Mouse (Mus musculus) embryonic facial prominence, embryonic 15.5 days (tissue): ENCODE data around the gene D930007J09Rik. TPM values are rescaled to one million over a fixed set of nuclear protein-coding genes. Genes with fewer than 3 reads are reported as not detected.

Experiments
- ATAC-seq: fragments of 200-750 bp; cut with Nextera tagmentation; 2 replicates; pipeline ENCODE4 v1.8.0; 2017; ENCODE audit warnings: low read depth, moderate TSS enrichment; ENCODE audit not compliant: insufficient number of reproducible peaks, low FRiP score, low TSS enrichment
- H3K27ac ChIP-seq: fragments of 300-500 bp; sonication (generic); replicated peaks from 2 replicates; pipeline ENCODE4 v1.5.1; 2015; ENCODE audit warnings: mild to moderate bottlenecking, inconsistent platforms
- H3K27me3 ChIP-seq: fragments of 300-500 bp; sonication (generic); 2 replicates; pipeline ENCODE4 v1.6.1; 2015; ENCODE audit warnings: inconsistent platforms
- H3K36me3 ChIP-seq: fragments of 300-500 bp; sonication (generic); 2 replicates; pipeline ENCODE4 v1.6.1; 2015; ENCODE audit warnings: mild to moderate bottlenecking, inconsistent platforms
- H3K4me1 ChIP-seq: fragments of 300-500 bp; sonication (generic); 2 replicates; pipeline ENCODE4 v1.6.1; 2015; ENCODE audit warnings: inconsistent platforms
- H3K4me2 ChIP-seq: fragments of 300-500 bp; sonication (generic); replicated peaks from 2 replicates; pipeline ENCODE4 v1.6.1; 2015; ENCODE audit warnings: mild to moderate bottlenecking, inconsistent platforms
- H3K4me3 ChIP-seq: fragments of 300-500 bp; sonication (generic); replicated peaks from 2 replicates; pipeline ENCODE4 v1.5.1; 2015; ENCODE audit warnings: mild to moderate bottlenecking, inconsistent platforms
- H3K9ac ChIP-seq: fragments of 300-500 bp; sonication (generic); 2 replicates; pipeline ENCODE4 v1.6.1; 2015; ENCODE audit warnings: inconsistent platforms
- H3K9me3 ChIP-seq: fragments of 300-500 bp; sonication (generic); replicated peaks from 2 replicates; pipeline ENCODE4 v1.6.1; 2016; ENCODE audit warnings: inconsistent platforms
- WGBS: fragments of 180-500 bp; shearing (Covaris S2); methylation state at CpG from one replicate; pipeline ENCODE4 v1.1.7; 2015; 5-methylcytosine and 5-hydroxymethylcytosine counted together
- polyA plus RNA-seq: library from polyadenylated mRNA; unstranded; fragments of >200 nt; fragmentation: Nextera tagmentation; extraction: Ambion mirVana; gene quantifications from 2 replicates; pipeline ENCODE4 v1.2.1, GENCODE M21; 2015

D930007J09Rik gene
- polyA plus RNA-seq, 1 experiment from 2014 or later, result not detected

- no peak overlapping the region for H3K4me3 ChIP-seq
- H3K4me1 ChIP-seq, result peaks cover 15% of the 10 kb centered on the region
- H3K4me2 ChIP-seq, result no peak overlapping the region
- H3K9ac ChIP-seq, result no peak overlapping the region
- no peaks in the 10 kb centered on the region for H3K9me3 ChIP-seq
- ATAC-seq, result no peak
- no peak overlapping the region for H3K27ac ChIP-seq
- H3K36me3 ChIP-seq, result peaks cover 23% of the 10 kb centered on the region
- WGBS, result 79% methylated on average over 3 of the region's 3 CpGs
- H3K27me3 ChIP-seq, result no peaks in the 10 kb centered on the region
These were observed 5.0 kb upstream of the D930007J09Rik start for GRCm38 (mm10) chr13:32807624-32808023.

GRCm38 (mm10) chr13:32806820-32807219, 4.2 kb upstream of the D930007J09Rik start:
- peaks cover 15% of the 10 kb centered on the region for H3K4me1 ChIP-seq
- no peak overlapping the region for H3K9ac ChIP-seq
- no peak overlapping the region for H3K27ac ChIP-seq
- H3K4me2 ChIP-seq, result no peak overlapping the region
- 87% methylated on average over 7 of the region's 7 CpGs for WGBS
- H3K27me3 ChIP-seq, result no peaks in the 10 kb centered on the region
- no peaks in the 10 kb centered on the region for H3K9me3 ChIP-seq
- ATAC-seq, result no peak
- H3K36me3 ChIP-seq, result peaks cover 23% of the 10 kb centered on the region
- H3K4me3 ChIP-seq, result no peak overlapping the region

- peak overlapping the region; percentile 68 for H3K4me3 ChIP-seq
- no peaks in the 10 kb centered on the region for H3K9me3 ChIP-seq
- ATAC-seq, result no peak
- no peaks in the 10 kb centered on the region for H3K27me3 ChIP-seq
- H3K4me1 ChIP-seq, result peaks cover 21% of the 10 kb centered on the region
- no peak overlapping the region for H3K9ac ChIP-seq
- 70% methylated on average over 4 of the region's 4 CpGs for WGBS
- H3K36me3 ChIP-seq, result peaks cover 12% of the 10 kb centered on the region
- H3K27ac ChIP-seq, result no peak overlapping the region
- H3K4me2 ChIP-seq, result peak overlapping the region; percentile 71
These were observed 1.2 kb upstream of the D930007J09Rik start for GRCm38 (mm10) chr13:32803701-32804345.

GRCm38 (mm10) chr13:32801693-32802221, 892 bp downstream of the D930007J09Rik start, which contains the start of gene Wrnip1:
TSS of gene Wrnip1 (plus strand) at chr13:32802038.
- H3K4me1 ChIP-seq, result peaks cover 21% of the 10 kb centered on the region
- peak within 1 kb of the TSS; percentile 86 for H3K27ac ChIP-seq
- H3K36me3 ChIP-seq, result peaks cover 5% of the 10 kb centered on the region
- ATAC-seq, result peak; percentile 97
- H3K4me2 ChIP-seq, result peak within 1 kb of the TSS; percentile 71
- no peaks in the 10 kb centered on the region for H3K9me3 ChIP-seq
- H3K27me3 ChIP-seq, result no peaks in the 10 kb centered on the region
- H3K4me3 ChIP-seq, result peak within 1 kb of the TSS; percentile 68
- H3K9ac ChIP-seq, result peak within 1 kb of the TSS; percentile 77
- under 1% methylated on average over 51 of the region's 51 CpGs for WGBS

- Histone ChIP-seq H3K27me3 (no peaks in the 10 kb centered on the region), H3K9ac (no peak overlapping the region), H3K27ac (no peak overlapping the region), H3K36me3 (no peaks in the 10 kb centered on the region), H3K4me1 (peaks cover 21% of the 10 kb centered on the region), H3K4me3 (no peak overlapping the region), H3K9me3 (no peaks in the 10 kb centered on the region), H3K4me2 (peak overlapping the region; percentile 71)
- ATAC-seq, result no peak
These were observed 1.8 kb downstream of the D930007J09Rik start for GRCm38 (mm10) chr13:32800859-32801258.

- Histone ChIP-seq H3K9ac (no peak overlapping the region), H3K36me3 (no peaks in the 10 kb centered on the region), H3K4me3 (no peak overlapping the region), H3K27me3 (no peaks in the 10 kb centered on the region), H3K4me1 (peaks cover 20% of the 10 kb centered on the region), H3K4me2 (no peak overlapping the region), H3K27ac (no peak overlapping the region), H3K9me3 (no peaks in the 10 kb centered on the region)
- WGBS, result 55% methylated on average over 2 of the region's 2 CpGs
- no peak for ATAC-seq
These were observed 3.5 kb downstream of the D930007J09Rik start for GRCm38 (mm10) chr13:32799131-32799530.

GRCm38 (mm10) chr13:32797085-32797484, 5.6 kb downstream of the D930007J09Rik start:
- no peak overlapping the region for H3K9ac ChIP-seq
- no peak overlapping the region for H3K4me3 ChIP-seq
- H3K4me2 ChIP-seq, result no peak overlapping the region
- H3K36me3 ChIP-seq, result no peaks in the 10 kb centered on the region
- no peak overlapping the region for H3K27ac ChIP-seq
- peaks cover 6% of the 10 kb centered on the region; the same call in 1 of the 2 replicates for H3K4me1 ChIP-seq
- no peak for ATAC-seq
- no peaks in the 10 kb centered on the region for H3K27me3 ChIP-seq
- H3K9me3 ChIP-seq, result no peaks in the 10 kb centered on the region
- 62% methylated on average over 1 of the region's 1 CpGs for WGBS

GRCm38 (mm10) chr13:32795166-32795565, 7.5 kb downstream of the D930007J09Rik start:
- ATAC-seq, result no peak
- no peaks in the 10 kb centered on the region for H3K27me3 ChIP-seq
- no peak overlapping the region for H3K4me3 ChIP-seq
- no peaks in the 10 kb centered on the region for H3K9me3 ChIP-seq
- no peak overlapping the region for H3K9ac ChIP-seq
- no peak overlapping the region for H3K27ac ChIP-seq
- no peaks in the 10 kb centered on the region for H3K4me1 ChIP-seq
- H3K4me2 ChIP-seq, result no peak overlapping the region
- WGBS, result 85% methylated on average over 5 of the region's 5 CpGs
- no peaks in the 10 kb centered on the region for H3K36me3 ChIP-seq

- Histone ChIP-seq H3K4me2 (no peak overlapping the region), H3K36me3 (no peaks in the 10 kb centered on the region), H3K9me3 (no peaks in the 10 kb centered on the region), H3K9ac (no peak overlapping the region), H3K4me1 (no peaks in the 10 kb centered on the region), H3K27me3 (no peaks in the 10 kb centered on the region), H3K4me3 (no peak overlapping the region), H3K27ac (no peak overlapping the region)
- WGBS, result 45% methylated on average over 2 of the region's 2 CpGs
- ATAC-seq, result peak; percentile 67
These were observed 8.0 kb downstream of the D930007J09Rik start for GRCm38 (mm10) chr13:32794619-32795018.

GRCm38 (mm10) chr13:32789781-32790180, 12.9 kb downstream of the D930007J09Rik start:
- H3K9ac ChIP-seq, result no peak overlapping the region
- no peaks in the 10 kb centered on the region for H3K4me1 ChIP-seq
- H3K27ac ChIP-seq, result no peak overlapping the region
- no peak overlapping the region for H3K4me3 ChIP-seq
- WGBS, result 71% methylated on average over 4 of the region's 4 CpGs
- H3K9me3 ChIP-seq, result no peaks in the 10 kb centered on the region
- no peak overlapping the region for H3K4me2 ChIP-seq
- ATAC-seq, result no peak
- no peaks in the 10 kb centered on the region for H3K36me3 ChIP-seq
- H3K27me3 ChIP-seq, result no peaks in the 10 kb centered on the region

GRCm38 (mm10) chr13:32787584-32787983, 15.1 kb downstream of the D930007J09Rik start:
- 60% methylated on average over 2 of the region's 2 CpGs for WGBS

GRCm38 (mm10) chr13:32783816-32784215, 18.8 kb downstream of the D930007J09Rik start, which contains the start of gene Mylk4:
TSS of gene Mylk4 (minus strand) at chr13:32783954.
- Histone ChIP-seq H3K27ac (no peak within 1 kb of the TSS), H3K27me3 (no peaks in the 10 kb centered on the region), H3K9me3 (no peaks in the 10 kb centered on the region), H3K4me2 (no peak within 1 kb of the TSS), H3K4me1 (no peaks in the 10 kb centered on the region), H3K4me3 (no peak within 1 kb of the TSS), H3K36me3 (no peaks in the 10 kb centered on the region), H3K9ac (no peak within 1 kb of the TSS)
- 75% methylated on average over 8 of the region's 8 CpGs for WGBS
- no peak for ATAC-seq

More at GRCm38 (mm10) chr13:32787584-32787983, 15.1 kb downstream of the D930007J09Rik start:
- Histone ChIP-seq H3K9me3 (no peaks in the 10 kb centered on the region), H3K9ac (no peak overlapping the region), H3K4me2 (no peak overlapping the region), H3K36me3 (no peaks in the 10 kb centered on the region), H3K4me3 (no peak overlapping the region), H3K4me1 (no peaks in the 10 kb centered on the region), H3K27ac (no peak overlapping the region), H3K27me3 (no peaks in the 10 kb centered on the region)
- no peak for ATAC-seq
